Mouse (Mus musculus) adrenal gland, adult 8-10 months (tissue): ENCODE data around the gene Tmem138. TPM values are rescaled to one million over a fixed set of nuclear protein-coding genes. Genes with fewer than 3 reads are reported as not detected.

Source experiments
- total RNA-seq, 4 experiments: library from RNA; stranded (reverse); gene quantifications; 2 replicates each; pipeline ENCODE4 v1.2.4; 2022

Tmem138 gene
- total RNA-seq, 4 experiments from 2014 or later: 9.3 to 16.1 (median 12.2) TPM

Other genes with a start within 250 kb of the Tmem138 start
- gene Syt7, start 188.3 kb downstream of the Tmem138 start, total RNA-seq: 10 to 100 TPM; 32.9 to 54.6 (median 44.5) TPM
- gene Lrrc10b, start 119.9 kb downstream of the Tmem138 start, total RNA-seq: 1 to 10 TPM; 2.6 to 3.8 (median 3.5) TPM
- 1 to 10 TPM in 2 of 4 experiments, under 1 TPM in 2; 0.52 to 2.2 (median 1.0) TPM for gene Ppp1r32, start 94.4 kb downstream of the Tmem138 start, total RNA-seq
- gene Cpsf7, start 52.1 kb downstream of the Tmem138 start, total RNA-seq: 10 to 100 TPM; 46.9 to 89.6 (median 65.8) TPM
- 10 to 100 TPM; 57.2 to 75.2 (median 66.6) TPM for gene Sdhaf2, start 51.2 kb downstream of the Tmem138 start, total RNA-seq
- 10 to 100 TPM; 20.9 to 28.1 (median 23.5) TPM for gene Tmem216, start 21.1 kb downstream of the Tmem138 start, total RNA-seq
- 10 to 100 TPM; 20.4 to 25.9 (median 22.7) TPM for gene Cyb561a3, start 190 bp downstream of the Tmem138 start, total RNA-seq
- gene Ddb1, start 28.0 kb upstream of the Tmem138 start, total RNA-seq: 100 to 1,000 TPM; 281 to 297 (median 289) TPM
- 10 to 100 TPM; 20.6 to 22.2 (median 21.3) TPM for gene Tkfc, start 28.3 kb upstream of the Tmem138 start, total RNA-seq
- 1 to 10 TPM in 1 of 4 experiments, under 1 TPM in 2, not detected in 1; 0.06 to 1.7 (median 0.59) TPM for gene Vwce, start 56.9 kb upstream of the Tmem138 start, total RNA-seq
- not detected for gene Pga5, start 100.7 kb upstream of the Tmem138 start, total RNA-seq
- gene Vps37c, start 111.4 kb upstream of the Tmem138 start, total RNA-seq: 10 to 100 TPM; 24.3 to 40.8 (median 25.3) TPM
- gene Cd5, start 161.6 kb upstream of the Tmem138 start, total RNA-seq: under 1 TPM in 2 of 4 experiments, not detected in 2; 0.12 to 0.27 TPM